Mouse (Mus musculus) limb, embryonic 10.5 days (tissue): Measurements from ENCODE around the gene Ttc16. TPM values are rescaled to one million over a fixed set of nuclear protein-coding genes. Genes with fewer than 3 reads are reported as not detected.

Source experiments
- DNase-seq: peaks from one replicate; pipeline ENCODE4 v3.0.0-alpha.2; 2017; ENCODE audit warnings: low spot score
- H3K27ac ChIP-seq: fragments of 300-500 bp; sonication (generic); 2 replicates; pipeline ENCODE4 v1.5.1; 2016; ENCODE audit warnings: mild to moderate bottlenecking
- H3K27me3 ChIP-seq: fragments of 300-500 bp; sonication (generic); 2 replicates; pipeline ENCODE4 v1.6.1; 2016; ENCODE audit warnings: low read depth, mild to moderate bottlenecking; ENCODE audit not compliant: poor library complexity, severe bottlenecking
- H3K36me3 ChIP-seq: fragments of 300-500 bp; sonication (generic); 2 replicates; pipeline ENCODE4 v1.6.1; 2016; ENCODE audit warnings: mild to moderate bottlenecking, moderate library complexity
- H3K4me1 ChIP-seq: fragments of 300-500 bp; sonication (generic); 2 replicates; pipeline ENCODE4 v1.6.1; 2016
- H3K4me3 ChIP-seq: fragments of 300-500 bp; sonication (generic); 2 replicates; pipeline ENCODE4 v1.5.1; 2016; ENCODE audit warnings: mild to moderate bottlenecking, moderate library complexity
- H3K9me3 ChIP-seq: fragments of 300-500 bp; sonication (generic); replicated peaks from 2 replicates; pipeline ENCODE4 v1.6.1; 2016; ENCODE audit warnings: mild to moderate bottlenecking
- WGBS: fragments of 180-500 bp; shearing (Covaris S2); methylation state at CpG from one replicate; pipeline ENCODE4 v1.1.7; 2016; 5-methylcytosine and 5-hydroxymethylcytosine counted together
- polyA plus RNA-seq: library from polyadenylated mRNA; unstranded; fragments of >200 nt; fragmentation: Nextera tagmentation; extraction: Ambion mirVana; gene quantifications from 2 replicates; pipeline ENCODE4 v1.2.1, GENCODE M21; 2016

Gene Ttc16
- polyA plus RNA-seq, 1 experiment from 2014 or later, result 0.38 TPM

DNA sequence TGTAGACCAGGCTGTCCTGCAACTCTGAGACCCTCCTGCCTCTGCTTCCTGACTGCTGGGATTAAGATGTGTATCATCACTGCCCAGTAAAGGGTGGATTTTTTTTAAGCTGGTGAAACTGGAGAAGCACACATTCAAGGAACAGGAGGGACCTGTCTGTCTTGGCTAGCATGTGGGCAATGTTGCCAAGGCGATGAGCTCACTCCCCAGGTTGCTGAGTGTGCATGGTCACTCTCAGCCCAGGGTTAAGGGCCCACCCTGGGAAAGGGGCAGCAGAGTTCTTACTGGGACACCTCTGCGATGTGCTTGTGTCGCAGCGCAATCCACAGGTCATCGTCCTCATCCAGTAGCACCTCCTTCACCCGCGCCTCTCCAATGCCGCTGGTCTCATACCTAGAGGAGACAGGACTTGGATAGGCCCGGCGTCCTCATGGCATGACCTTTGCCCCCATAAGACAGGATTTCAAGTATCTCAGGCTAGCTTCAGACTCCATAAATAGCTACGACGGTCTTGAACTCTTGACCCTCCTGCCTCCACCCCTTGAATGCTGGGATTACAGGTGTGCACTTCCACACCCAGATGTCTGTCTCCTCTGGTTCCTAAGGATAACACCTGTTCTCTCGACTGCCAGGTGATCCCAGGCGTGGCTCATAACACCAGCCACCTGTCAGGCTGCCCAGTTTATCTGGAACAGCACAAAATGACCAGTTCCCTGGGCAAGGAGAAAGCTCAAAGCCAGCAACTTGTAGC lies 33.6 kb upstream of the Ttc16 start:
- H3K27me3 ChIP-seq, result no peaks in the 10 kb centered on the region
- H3K27ac ChIP-seq, result no peak overlapping the region
- no peaks in the 10 kb centered on the region for H3K9me3 ChIP-seq
- no peak for DNase-seq
- WGBS, result 89% methylated on average over 14 of the region's 14 CpGs
- H3K36me3 ChIP-seq, result peaks cover 25% of the 10 kb centered on the region
- peaks cover 28% of the 10 kb centered on the region for H3K4me1 ChIP-seq
- no peak overlapping the region for H3K4me3 ChIP-seq

- Histone ChIP-seq H3K36me3 (peaks cover 40% of the 10 kb centered on the region), H3K4me1 (0 out of 2 replicates have a peak, but pooled peaks cover 9% of the 10 kb centered on the region), H3K27me3 (no peaks in the 10 kb centered on the region), H3K27ac (0 out of 2 replicates have a peak overlapping the region, but pooled peaks have one; percentile 26), H3K4me3 (no peak overlapping the region), H3K9me3 (no peaks in the 10 kb centered on the region)
- WGBS, result 66% methylated on average over 10 of the region's 10 CpGs
- no peak for DNase-seq
These were observed 23.0 kb upstream of the Ttc16 start for GRCm38 (mm10) chr2:32798251-32798962.

DNA sequence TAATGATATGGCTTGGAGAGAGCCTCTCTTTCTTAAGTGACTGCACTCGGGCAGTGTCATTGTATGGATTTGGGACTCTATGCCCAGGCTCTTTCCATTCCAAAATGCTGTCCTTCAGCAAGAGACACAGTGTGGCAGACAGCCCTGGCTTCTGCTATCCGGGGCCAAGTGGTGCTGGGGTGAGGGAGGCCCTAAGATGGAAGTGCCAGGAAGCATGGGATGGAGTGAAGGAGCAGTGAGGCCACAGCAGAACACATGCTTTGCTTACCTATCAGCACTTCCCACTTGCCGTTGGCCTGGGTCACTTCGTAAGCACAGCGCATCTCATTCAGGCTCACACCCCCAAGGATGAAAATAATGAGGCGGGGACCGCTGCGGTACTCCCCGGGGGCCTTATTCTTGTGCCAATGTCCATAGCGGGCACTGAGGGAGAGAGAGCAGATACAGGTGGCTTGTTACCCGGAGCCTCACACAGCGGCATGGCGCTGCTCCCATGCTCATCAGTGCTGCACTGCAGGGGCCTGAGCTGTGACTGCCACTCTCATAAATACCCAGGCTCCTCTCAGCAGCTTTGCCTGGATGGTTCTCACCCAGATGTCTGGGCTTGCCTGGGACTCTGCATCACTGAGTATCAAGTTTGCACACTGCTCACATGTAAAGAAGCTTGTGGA lies 20.4 kb upstream of the Ttc16 start:
- peaks cover 37% of the 10 kb centered on the region for H3K36me3 ChIP-seq
- H3K4me1 ChIP-seq, result 0 out of 2 replicates have a peak, but pooled peaks cover 9% of the 10 kb centered on the region
- no peaks in the 10 kb centered on the region for H3K27me3 ChIP-seq
- 89% methylated on average over 13 of the region's 13 CpGs for WGBS
- no peak for DNase-seq
- H3K4me3 ChIP-seq, result no peak overlapping the region
- H3K9me3 ChIP-seq, result no peaks in the 10 kb centered on the region
- no peak overlapping the region for H3K27ac ChIP-seq

DNA sequence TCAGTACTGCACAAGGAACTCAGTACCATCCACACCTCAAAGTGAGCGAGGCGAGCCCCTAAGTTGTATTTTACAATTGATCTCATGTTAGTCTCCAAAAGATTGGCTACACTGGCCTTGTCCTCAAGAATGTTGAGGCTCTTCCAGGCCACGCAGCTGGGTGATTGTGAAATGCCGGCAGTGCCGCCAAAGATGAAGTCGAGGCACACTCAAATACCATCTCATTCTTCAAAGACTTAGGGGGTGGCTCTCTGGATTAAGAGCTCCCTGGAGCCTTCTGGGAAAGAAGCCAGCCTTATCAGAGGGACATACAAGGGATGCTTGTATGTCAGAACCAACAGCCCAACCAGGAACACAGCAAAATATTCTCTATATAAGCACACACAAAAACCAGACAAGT lies 15.9 kb upstream of the Ttc16 start:
- Histone ChIP-seq H3K27me3 (no peaks in the 10 kb centered on the region), H3K36me3 (peaks cover 13% of the 10 kb centered on the region), H3K4me3 (no peak overlapping the region), H3K9me3 (no peaks in the 10 kb centered on the region), H3K27ac (no peak overlapping the region), H3K4me1 (0 out of 2 replicates have a peak, but pooled peaks cover 3% of the 10 kb centered on the region)
- WGBS, result 92% methylated on average over 6 of the region's 6 CpGs
- DNase-seq, result no peak

GRCm38 (mm10) chr2:32788581-32788980 lies 13.1 kb upstream of the Ttc16 start:
- Histone ChIP-seq H3K27me3 (no peaks in the 10 kb centered on the region), H3K27ac (no peak overlapping the region), H3K4me1 (peaks cover 13% of the 10 kb centered on the region), H3K4me3 (no peak overlapping the region), H3K36me3 (peaks cover under 1% of the 10 kb centered on the region; the same call in 1 of the 2 replicates), H3K9me3 (no peaks in the 10 kb centered on the region)
- 55% methylated on average over 2 of the region's 2 CpGs for WGBS
- no peak for DNase-seq

DNA sequence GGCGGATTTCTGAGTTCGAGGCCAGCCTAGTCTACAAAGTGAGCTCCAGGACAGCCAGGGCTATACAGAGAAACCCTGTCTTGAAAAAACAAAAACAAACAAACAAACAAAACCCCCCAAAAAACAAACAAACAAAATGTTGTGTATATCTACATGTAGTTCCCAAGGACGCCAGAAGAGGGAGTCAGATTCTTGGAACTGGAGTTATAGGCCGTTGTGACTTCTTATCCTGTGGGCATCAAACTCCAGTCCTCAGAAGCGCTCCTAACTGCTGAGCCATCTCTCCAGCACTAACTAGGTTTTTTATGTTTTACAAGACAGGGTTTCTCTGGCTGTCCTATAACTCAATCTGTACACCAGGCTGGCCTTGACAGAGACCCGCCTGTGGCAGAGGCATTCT lies 11.7 kb upstream of the Ttc16 start:
- WGBS, result 60% methylated on average over 6 of the region's 6 CpGs
- Histone ChIP-seq H3K27me3 (no peaks in the 10 kb centered on the region), H3K4me1 (peaks cover 14% of the 10 kb centered on the region), H3K4me3 (no peak overlapping the region), H3K27ac (no peak overlapping the region), H3K36me3 (no peaks in the 10 kb centered on the region), H3K9me3 (no peaks in the 10 kb centered on the region)
- DNase-seq, result no peak

GRCm38 (mm10) chr2:32784048-32784681 lies 8.7 kb upstream of the Ttc16 start, which contains the start of gene Cfap157:
Gene Cfap157, minus strand, starts transcription at chr2:32784428.
- no peaks in the 10 kb centered on the region for H3K36me3 ChIP-seq
- peaks cover 16% of the 10 kb centered on the region for H3K4me1 ChIP-seq
- no peaks in the 10 kb centered on the region for H3K27me3 ChIP-seq
- no peak within 1 kb of the TSS for H3K4me3 ChIP-seq
- DNase-seq, result no peak
- no peaks in the 10 kb centered on the region for H3K9me3 ChIP-seq
- H3K27ac ChIP-seq, result peak within 1 kb of the TSS; percentile 53
- 63% methylated on average over 4 of the region's 4 CpGs for WGBS

DNA sequence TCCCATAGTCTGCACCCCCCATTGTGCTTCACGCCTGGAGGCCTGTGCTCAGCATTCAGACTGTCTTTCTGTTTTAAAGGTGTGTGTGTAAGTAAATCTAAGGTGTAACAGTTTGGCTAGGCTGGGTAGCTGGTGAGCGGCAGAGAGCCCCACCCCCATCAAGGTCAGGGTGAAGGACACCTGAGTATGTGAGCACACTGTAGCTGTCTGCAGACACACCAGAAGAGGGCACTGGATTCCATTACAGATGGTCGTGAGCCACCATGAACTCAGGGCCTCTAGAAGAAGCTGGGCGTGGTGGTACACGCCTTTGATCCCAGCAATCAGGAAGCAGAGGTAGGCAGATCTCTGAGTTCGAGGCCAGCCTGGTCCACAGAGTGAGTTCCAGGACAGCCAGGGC lies 6.3 kb upstream of the Ttc16 start:
- H3K27me3 ChIP-seq, result peaks cover 6% of the 10 kb centered on the region
- H3K27ac ChIP-seq, result no peak overlapping the region
- H3K4me1 ChIP-seq, result peaks cover 15% of the 10 kb centered on the region
- no peak for DNase-seq
- H3K4me3 ChIP-seq, result no peak overlapping the region
- H3K36me3 ChIP-seq, result no peaks in the 10 kb centered on the region
- 74% methylated on average over 6 of the region's 6 CpGs for WGBS
- H3K9me3 ChIP-seq, result no peaks in the 10 kb centered on the region

DNA sequence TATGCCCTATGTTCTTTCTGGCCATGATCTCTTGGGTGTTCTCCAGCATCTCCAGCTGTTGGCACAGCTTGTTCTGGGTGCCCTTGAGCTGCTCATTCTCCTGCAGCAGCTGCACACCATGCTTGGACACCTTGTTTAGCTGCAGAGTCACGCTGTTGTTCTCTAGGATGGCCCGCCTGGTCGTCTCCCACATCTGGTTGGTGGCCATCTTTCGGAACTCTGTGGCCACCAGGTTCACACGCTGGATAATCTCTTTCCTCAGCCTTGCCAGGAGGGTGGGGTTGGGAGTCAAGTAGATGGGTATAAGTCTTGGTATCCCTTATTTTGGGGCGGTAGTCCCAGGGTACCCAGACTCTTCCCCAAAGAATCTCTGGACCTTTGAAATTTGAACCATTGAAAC lies 4.3 kb upstream of the Ttc16 start:
- H3K27ac ChIP-seq, result no peak overlapping the region
- H3K36me3 ChIP-seq, result no peaks in the 10 kb centered on the region
- H3K9me3 ChIP-seq, result no peaks in the 10 kb centered on the region
- peaks cover 33% of the 10 kb centered on the region for H3K4me1 ChIP-seq
- 90% methylated on average over 6 of the region's 6 CpGs for WGBS
- H3K4me3 ChIP-seq, result no peak overlapping the region
- H3K27me3 ChIP-seq, result peaks cover 13% of the 10 kb centered on the region
- DNase-seq, result no peak

GRCm38 (mm10) chr2:32779131-32779530 lies 3.7 kb upstream of the Ttc16 start:
- peaks cover 13% of the 10 kb centered on the region for H3K27me3 ChIP-seq
- H3K27ac ChIP-seq, result no peak overlapping the region
- H3K4me1 ChIP-seq, result peaks cover 31% of the 10 kb centered on the region
- WGBS, result 17% methylated on average over 8 of the region's 8 CpGs
- H3K36me3 ChIP-seq, result no peaks in the 10 kb centered on the region
- no peak overlapping the region for H3K4me3 ChIP-seq
- DNase-seq, result peak; percentile 73
- H3K9me3 ChIP-seq, result no peaks in the 10 kb centered on the region

GRCm38 (mm10) chr2:32778081-32778480 lies 2.6 kb upstream of the Ttc16 start:
- no peak overlapping the region for H3K27ac ChIP-seq
- H3K36me3 ChIP-seq, result no peaks in the 10 kb centered on the region
- WGBS, result 88% methylated on average over 6 of the region's 6 CpGs
- no peak for DNase-seq
- H3K27me3 ChIP-seq, result peaks cover 13% of the 10 kb centered on the region
- no peak overlapping the region for H3K4me3 ChIP-seq
- no peaks in the 10 kb centered on the region for H3K9me3 ChIP-seq
- peaks cover 24% of the 10 kb centered on the region for H3K4me1 ChIP-seq

- 20% methylated on average over 22 of the region's 22 CpGs for WGBS
- Histone ChIP-seq H3K36me3 (no peaks in the 10 kb centered on the region), H3K9me3 (no peaks in the 10 kb centered on the region), H3K4me1 (peaks cover 31% of the 10 kb centered on the region), H3K27ac (no peak overlapping the region), H3K27me3 (peaks cover 13% of the 10 kb centered on the region), H3K4me3 (peak overlapping the region; percentile 66)
- DNase-seq, result peak; percentile 40
These were observed 759 bp upstream of the Ttc16 start for GRCm38 (mm10) chr2:32776192-32776591.
